Mouse (Mus musculus) spleen, adult 12 weeks (tissue): ENCODE measurements around the gene Zswim7.
A peak's percentile ranks its signal among the peaks of the same experiment; 100 is the strongest.
"Not testable (repeated sequence)": the region's sequence is repeated elsewhere in the genome, so short reads cannot be mapped to it uniquely, and the experiment has no call there.

Source experiments
- DNase-seq: peaks from one replicate; pipeline ENCODE4 v3.0.0; 2022; ENCODE audit warnings: low spot score

The Zswim7 gene

DNA sequence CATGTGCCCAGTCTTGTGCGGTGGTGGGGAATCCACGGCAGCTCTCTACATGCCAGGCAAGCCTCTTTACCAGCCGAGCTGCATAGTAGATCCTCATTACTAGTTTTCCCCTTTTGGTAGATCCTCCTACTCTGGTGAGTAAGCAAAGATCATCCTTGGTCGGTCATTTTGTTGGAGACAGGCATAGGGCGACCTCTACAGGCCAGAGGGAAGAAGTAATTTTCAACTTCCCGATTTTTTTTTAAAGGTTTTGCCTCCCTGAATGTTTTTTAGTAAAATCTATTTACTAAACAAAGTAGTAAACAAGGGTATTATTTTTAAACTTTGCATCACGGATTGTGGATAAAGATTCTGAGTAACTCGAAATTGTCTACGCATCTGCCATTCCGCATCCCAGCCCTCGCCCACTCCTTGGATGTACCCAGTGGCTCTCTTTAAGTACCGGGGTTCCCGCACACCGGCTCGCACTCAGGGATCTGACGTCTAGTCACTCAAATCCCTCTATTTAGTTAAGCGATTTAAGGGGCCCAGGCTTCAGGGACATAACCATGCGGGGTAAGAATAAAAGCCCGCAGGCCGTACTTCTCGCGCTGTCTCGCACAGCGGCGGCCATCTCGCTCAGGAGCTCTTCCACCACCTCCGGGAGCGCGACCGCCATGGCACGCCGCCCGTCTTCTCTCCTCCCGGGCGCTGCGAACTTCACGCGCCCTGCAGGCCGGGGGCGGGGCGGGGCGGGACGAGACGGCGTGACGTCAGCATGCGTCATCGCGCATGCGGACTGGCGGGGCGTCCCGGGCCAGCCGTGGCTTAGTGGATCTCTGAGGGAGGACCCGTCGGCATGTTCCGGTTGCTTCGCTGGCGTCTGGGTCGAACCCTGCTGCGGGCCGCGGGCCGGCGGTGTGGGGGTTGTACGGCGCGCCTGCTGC lies at the start of gene Zswim7, which contains the start of gene Ttc19:
Zswim7 (minus strand) TSS at position 701 of the 926 bp plus-strand sequence.
Ttc19 (plus strand) TSS at position 799 of the 926 bp plus-strand sequence.
- peak; percentile 90 for DNase-seq

DNA sequence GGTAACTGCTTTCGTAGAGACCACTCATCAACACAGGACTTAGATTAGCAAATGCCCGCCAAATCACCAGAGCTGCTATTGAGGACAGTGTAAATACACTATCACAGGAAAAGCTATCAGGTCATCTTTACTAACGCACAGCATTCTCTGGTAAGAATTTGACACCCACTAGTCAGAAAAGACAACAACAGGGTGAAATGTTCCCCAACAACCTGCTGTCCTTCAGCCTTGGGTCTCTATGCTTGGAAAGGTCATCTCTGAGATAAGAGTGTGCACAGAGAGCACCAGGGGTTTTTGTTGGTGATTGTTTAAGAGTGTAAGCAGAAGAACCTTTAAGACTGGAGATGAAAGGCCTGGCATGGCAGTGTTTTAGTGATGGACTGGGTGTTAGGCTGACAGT lies 42.5 kb upstream of the Zswim7 start:
- no peak for DNase-seq

DNA sequence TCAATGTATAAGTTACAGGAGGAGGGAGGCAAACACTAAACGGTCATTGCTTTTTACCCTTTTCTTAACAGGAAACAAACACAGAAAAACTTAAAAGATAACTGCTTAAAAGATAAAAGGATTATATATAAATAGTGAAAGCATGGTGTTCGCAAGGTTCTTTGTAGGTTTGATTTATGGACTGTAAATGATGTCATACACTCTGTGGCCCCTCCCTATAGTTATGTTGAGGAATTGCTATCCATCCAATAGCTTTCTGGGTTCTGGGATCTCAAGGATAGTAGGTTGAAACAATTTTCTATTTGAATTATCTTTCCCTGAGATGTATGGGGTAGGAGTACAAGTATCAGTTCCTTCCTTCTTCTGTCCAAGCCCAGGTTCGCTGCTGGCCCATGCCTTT lies 38.9 kb upstream of the Zswim7 start:
- DNase-seq = no peak

DNA sequence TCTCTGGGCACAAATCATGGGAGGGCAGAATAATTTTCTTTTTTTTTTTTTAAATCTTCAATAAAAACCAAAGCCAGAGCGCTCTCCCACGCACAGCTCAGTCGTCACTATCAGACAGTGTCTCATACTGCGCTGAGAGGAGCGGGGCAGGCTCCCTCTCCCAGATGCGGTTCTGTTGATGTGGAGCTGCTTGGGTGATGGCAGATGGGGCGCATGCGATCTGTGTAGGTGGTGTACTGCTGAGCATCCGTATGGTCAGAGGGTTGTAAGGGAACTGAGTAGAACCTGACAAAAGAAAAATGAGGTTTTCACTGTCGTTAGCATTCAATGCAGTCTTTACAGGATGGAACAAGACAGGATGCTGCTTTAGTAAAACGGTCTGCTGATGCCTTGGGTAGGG lies 36.6 kb upstream of the Zswim7 start:
- no peak for DNase-seq

DNA sequence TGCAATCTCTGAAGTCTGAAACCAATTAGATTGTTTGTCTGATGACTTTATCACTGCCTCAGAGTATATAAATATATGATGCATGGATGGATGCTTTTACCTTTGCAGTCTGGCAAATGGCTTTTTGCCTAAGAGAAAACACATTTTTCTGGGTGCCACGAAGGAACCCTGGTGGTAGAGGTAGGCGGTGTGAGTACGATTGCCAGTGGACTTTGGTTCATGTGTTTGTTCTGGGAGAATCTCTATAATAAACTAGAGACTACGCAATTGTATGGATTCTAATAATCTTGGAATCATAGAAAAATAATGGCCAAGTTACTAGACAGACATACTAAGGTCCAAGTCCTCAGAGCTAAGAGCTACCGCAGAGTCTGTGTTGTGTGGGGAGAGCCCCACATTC lies 33.8 kb upstream of the Zswim7 start:
- DNase-seq = no peak

DNA sequence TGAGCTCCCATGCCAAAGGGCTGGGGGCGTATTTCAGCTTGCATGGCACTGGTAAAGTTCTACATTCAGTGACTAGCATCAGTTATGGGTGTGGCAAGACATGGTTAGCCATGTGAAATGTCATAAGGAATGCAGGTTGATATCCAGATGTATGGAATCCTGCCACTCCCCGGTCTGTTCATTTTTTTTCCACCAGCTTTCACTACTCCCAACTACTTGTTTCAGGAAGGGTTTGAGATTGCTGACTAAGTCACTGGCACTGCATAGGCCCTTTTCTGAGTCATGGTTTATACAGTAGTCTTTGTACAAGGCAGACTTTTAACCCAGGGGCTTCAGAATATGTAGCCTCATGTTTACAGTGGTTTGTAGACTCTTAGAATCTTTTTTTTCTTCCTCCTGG lies 28.1 kb upstream of the Zswim7 start:
- DNase-seq = no peak

DNA sequence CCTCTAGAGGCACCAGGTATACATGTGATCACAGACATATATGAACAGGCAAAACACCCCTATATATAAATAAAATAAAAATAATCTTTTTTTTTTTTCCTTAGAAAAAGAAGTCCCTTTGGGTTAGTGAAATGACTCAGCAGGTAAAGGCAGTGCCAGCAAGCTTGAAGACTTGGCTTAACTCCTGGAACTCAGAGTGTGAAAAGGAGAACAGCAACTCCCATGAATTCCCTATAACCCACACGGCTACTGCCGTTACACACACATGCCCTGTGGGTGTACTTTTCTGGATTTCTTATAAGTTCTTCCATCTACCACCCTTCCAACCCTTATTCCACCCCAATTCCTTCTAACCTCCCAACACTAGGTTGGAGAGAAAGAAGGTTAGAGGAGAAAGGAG lies 24.7 kb upstream of the Zswim7 start:
- DNase-seq = no peak

DNA sequence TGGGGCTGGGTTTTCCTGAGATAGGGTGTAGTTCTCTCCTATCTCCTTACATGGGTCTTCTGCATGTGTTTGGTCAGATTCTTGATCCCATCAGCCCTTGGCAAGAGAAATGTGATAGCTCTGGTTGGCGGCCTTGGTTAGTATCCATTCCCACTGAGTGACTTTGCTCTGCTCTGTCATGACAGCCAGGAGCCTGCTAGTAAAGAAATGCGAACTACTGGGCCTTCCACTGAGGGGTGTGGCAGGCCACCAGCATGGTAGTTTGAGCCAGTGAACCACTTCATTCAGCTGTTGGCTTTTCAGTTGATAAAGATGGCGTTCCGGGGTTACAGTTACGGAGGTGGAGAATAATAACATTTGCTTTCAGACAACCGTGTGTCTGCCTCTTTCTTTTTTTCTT lies 17.7 kb upstream of the Zswim7 start:
- DNase-seq = no peak

DNA sequence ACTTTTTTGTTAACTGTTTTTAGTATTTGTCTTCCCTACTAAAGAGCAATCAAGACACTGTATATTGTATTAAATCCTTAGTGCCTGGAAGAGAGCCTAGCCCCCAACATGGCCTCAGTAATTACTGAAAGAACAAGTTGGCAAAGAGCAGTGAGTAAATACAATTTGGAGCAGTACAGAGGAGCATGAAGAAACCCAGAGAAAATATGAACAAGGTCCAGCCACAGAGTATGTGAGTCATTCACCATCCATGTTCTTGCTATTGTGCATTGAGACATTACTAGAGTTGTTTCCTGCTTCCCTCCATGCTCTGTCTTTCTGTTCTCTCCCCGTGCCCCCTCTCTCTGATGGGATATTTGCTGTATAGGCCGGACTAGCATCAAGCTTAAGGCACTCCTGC lies 12.9 kb upstream of the Zswim7 start:
- DNase-seq = no peak

DNA sequence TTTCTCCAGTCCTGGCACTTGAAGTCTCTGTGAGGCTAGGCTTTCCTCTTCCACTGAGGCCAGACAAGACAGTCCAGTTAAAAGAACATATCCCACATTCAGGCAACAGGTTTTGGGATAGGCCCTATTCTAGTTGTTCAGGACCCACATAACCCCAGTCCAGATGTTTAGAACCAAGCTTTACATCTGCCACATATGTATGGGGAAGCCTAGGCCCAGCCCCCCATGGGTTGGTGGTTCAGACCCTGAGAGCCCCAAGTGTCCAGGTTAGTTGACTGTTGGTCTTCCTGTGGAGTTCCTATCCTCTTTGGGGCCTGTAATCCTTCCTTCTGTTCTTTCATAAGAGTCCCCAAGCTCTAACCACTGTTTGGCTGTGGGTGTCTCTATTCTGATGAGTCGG lies 6.5 kb upstream of the Zswim7 start:
- no peak for DNase-seq

DNA sequence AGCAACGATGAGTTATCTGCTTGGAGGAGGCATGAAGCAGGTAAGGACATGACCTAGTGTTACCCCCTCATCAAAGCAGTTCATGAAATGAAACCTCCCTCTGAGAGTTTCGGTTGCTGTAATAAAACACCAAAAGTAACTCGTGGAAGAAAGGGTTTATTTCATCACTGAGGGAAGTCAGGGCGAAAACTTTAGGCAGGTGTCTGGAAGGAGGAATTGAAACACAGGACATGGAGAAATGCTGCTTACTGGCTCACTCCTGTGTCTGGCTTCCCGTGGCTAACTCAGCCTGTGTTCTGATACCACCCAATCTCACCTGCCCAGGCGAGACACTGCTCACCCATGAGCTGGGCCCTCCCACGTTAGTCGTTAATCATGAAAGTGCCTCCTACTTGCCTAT lies 3.8 kb upstream of the Zswim7 start:
- no peak for DNase-seq

DNA sequence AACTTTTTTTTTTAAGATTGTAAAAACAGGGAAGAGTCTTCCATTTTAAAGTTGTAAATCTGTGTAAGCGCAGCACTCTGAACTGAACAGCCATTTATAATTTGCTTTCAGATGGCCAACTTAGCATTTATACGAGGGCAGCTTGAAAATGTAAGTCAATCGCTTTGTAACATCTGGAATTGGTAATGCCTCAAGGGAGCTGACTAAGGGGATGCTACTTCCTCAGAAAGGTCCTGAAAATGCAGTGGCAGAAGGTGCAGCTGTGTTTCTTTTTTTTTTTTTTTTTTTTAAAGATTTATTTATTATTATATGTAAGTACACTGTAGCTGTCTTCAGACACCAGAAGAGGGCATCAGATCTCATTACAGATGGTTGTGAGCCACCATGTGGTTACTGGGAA lies 2.8 kb upstream of the Zswim7 start:
- DNase-seq = not testable (repeated sequence)

DNA sequence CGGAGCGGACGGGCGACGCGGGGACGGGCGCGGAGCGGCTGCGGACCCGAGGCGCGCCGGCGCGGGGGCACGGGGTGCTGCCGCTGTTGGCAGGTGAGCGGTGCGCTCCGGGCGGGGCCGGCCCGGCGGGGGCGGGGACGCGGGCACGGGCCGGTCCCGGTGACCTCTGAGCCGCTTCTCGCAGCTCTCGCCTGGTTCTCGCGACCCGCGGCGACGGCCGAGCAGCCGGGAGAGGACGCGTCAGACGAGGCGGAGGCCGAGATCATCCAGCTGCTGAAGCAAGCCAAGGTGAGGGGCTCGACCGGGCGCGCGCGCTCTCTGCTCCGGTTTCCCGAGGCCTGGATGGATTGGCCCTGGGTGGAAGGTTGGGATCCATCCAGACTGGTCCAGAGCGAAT lies 424 bp upstream of the Zswim7 start:
- DNase-seq = no peak

DNA sequence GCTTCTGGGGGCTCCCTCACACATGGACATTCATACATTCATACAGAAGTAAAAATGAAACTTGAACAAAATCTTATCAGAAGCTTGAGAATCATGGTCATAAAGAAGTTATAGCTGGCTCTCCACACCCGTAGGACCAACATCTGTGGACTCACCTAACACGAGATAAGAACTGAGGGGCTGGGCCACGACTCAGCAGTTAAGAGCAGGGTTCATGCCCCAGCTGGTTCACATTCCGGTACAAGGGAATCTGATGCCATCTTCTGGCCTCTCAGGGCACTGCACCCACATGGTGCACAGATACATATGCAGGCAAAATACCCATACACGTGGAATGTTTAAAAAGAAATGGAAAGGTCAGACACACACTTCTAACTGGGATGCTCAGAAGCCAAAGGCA lies 3.1 kb downstream of the Zswim7 start:
- peak; percentile 45 for DNase-seq

DNA sequence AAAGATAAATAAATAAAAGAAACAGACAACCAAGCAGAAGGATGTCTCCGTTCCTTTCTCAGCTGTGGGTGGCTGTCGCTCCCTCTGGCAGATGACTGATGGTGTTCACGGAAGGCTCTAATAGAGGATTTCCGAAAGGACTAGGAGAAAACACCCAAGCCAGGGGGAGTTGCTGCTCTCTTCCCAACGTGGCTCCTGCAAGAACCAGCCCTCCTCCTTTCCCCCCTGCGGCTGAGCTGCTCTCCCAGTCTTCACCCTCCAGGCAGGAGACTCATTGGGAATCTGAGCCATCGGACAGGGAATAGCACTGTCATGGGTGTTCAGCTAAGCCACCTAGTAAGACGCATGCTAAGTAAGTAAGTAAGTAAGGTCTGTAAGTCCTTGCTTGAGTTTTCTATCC lies 4.1 kb downstream of the Zswim7 start:
- DNase-seq = no peak

DNA sequence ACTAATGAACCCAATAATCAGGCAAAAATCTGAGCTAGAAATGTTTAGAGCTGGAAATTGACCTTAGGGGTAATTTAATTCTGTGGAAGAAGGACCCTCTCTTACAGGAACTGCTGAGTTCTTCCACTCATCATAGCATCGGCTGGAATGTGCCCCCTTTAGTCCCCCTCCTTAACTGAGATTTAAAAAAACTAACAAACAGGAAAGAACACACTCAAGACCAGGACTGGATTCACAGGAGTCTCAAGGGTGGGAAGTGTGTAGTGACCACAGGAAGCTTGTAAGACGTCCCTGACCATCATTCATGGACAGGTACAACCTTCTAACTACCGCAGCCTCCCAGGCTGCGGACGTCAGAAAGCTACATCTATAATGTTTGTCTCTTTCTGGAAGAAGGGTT lies 10.3 kb downstream of the Zswim7 start:
- DNase-seq = no peak

DNA sequence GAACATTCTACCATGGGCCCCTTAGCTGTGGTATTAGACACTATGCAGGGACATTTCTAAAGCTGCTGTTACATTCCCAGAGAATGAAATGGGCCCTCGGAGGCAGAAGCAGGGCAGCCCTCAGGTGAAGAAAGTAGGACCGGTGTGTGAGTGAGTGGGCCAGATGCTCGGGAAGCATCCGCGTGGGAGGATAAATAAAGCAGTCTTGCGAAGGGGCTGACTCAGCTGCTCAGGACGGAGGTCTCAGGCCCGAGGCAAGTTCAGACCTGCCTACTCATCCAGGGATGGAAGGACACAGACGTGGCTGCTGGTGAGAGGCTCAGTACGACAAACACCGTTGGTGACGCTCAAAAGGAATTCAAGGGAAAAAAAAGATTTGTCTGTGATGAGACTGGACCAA lies 12.1 kb downstream of the Zswim7 start:
- DNase-seq = no peak

DNA sequence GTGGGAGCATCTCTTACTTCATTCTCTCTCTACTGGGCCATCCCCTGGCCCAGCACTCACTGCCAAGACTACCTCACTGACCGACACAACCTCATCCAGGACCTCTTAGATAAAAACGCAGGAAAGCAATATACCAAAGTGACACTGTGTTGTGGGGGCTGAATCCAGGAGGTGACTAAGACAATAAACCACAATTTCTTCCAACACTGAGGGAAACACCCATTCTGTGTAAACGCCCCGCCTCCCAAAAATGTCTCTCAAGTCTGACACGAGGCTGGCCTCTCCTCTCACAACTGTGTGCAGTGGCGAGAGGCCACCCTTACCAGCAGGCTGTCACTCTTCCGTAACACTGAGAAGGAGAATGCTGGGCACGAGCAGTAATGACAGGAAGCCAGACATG lies 12.8 kb downstream of the Zswim7 start:
- DNase-seq = no peak

DNA sequence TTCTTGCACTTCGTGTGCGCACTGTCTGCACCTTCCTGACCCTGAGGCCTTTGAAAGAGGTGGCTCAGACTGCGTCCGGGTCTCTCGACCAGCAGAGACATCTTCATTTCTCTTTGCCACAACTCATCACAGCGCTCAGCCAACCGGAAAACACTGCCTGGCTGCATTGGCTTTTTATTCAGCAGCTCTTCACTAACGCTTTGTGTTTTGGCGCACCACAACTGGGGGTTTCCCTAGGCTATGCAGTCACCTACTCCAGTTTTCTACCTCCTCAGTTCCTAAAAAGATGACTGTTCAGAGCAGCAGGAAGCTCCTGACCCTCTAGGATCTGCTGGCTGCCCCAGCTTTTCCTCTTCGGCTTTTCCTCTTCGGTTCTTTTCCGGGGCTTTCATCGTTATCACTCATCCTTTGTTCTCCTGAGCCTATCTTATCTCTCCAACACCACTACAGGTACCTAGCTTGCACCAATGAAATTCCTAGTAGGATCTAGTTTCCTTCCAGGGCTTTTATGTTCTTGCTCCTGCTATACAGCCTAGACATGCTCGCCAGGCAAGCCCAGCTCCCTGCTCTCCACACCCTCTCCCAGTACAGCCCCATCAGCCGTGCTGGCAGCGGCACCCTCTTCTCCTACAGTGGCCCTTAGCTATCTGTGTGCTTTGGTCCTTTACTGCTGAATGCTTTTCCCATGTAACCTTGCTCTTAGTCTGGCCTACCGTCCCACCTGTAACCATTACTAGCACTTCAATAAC lies 14.5 kb downstream of the Zswim7 start:
- DNase-seq = no peak

DNA sequence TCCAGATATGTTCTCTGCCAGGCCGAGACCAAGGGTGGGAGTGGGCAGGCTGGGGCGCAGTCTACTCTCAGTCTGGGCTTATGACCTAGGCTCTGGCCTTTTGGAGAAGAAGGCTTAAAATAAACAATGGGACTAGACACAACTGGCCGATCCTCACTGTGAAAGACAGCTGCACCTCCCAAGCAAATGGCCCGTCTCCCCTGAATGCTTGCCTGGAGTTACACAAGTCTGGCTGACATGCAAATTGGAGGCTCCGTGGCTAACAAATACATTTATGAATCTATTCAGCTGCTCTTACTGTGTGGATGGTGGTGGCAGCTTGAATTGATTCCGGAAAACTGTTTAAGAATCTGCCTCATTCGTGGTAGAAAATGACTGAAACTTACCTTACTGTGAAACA lies 15.5 kb downstream of the Zswim7 start:
- DNase-seq = no peak

DNA sequence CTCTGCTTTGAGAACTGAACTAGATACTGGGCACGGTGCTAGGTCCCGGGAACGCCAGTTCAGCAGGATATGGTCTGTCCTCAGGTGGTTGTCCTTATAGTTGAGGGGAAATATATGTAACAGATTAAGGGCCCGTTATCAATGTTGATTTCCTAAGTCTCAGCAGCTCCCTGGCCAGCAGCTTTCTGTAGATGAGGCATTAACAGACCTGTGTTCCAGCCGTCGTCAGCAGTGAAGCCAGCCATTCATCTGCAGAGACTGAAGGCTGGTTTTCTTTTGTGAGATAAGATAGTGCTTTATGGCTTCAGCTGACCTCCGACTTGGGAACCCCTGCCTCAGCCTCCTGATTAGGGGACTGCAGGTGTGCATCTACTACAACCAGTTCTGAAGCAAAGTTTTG lies 17.2 kb downstream of the Zswim7 start:
- DNase-seq = no peak

DNA sequence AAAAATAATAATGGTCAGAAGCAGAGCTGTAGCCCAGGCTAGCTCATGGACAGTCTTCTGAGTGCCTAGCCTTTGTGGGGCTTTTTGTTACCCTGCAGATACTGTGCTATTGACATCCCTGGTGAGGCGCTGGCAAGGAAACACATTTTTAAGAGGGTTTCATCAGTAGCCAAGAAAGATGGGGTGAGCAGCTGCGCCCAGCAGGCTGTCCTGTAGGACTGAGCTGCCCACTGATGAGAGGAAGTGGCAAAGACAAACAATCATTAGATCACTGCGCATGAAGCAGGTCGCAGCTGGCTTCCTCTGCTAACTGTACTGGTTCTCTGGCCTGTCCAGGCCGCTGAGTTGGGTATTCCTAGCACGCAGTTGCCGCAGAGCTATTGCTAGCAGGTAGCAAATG lies 17.6 kb downstream of the Zswim7 start:
- no peak for DNase-seq

DNA sequence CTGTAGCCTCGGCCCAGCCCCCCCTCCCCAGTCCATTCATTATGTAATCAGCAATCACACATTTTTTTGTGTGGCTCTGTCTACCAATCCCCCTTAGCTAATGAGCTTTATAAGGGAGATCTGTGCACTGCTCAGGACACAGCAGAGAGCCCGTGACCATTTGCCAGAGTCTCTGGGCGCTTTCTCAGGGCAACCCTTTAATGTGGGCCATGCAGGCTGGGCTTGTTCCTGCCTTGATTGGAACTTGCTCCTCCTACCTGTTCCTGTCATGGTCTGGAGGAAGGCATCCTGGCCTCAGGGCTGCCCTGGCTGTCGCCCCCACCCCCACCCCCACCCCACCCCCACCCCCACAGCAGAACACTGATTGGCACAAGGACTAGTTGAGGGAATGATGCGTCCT lies 22.0 kb downstream of the Zswim7 start:
- DNase-seq = no peak
